Mouse (Mus musculus) frontal cortex, adult 2 months (tissue): ENCODE results near the gene Plekhj1. TPM values are rescaled to one million over a fixed set of nuclear protein-coding genes. Genes with fewer than 3 reads are reported as not detected.
"Not testable (repeated sequence)": the region's sequence is repeated elsewhere in the genome, so short reads cannot be mapped to it uniquely, and the experiment has no call there.

Experiments used
- DNase-seq, 2 experiments: peaks; one replicate each; pipeline ENCODE4 v3.0.0; 2022; ENCODE audit warnings: low spot score in 1 of 2; ENCODE audit errors: extremely low spot score in 1 of 2
- polyA plus RNA-seq: library from polyadenylated mRNA; depleted of rRNA; stranded (reverse); fragments of >200 nt; gene quantifications from 2 replicates; pipeline ENCODE4 v1.2.3, GENCODE M21; 2012; rRNA removed

The Plekhj1 gene
- 65.6 and 65.9 TPM in 2 replicates for polyA plus RNA-seq

DNA sequence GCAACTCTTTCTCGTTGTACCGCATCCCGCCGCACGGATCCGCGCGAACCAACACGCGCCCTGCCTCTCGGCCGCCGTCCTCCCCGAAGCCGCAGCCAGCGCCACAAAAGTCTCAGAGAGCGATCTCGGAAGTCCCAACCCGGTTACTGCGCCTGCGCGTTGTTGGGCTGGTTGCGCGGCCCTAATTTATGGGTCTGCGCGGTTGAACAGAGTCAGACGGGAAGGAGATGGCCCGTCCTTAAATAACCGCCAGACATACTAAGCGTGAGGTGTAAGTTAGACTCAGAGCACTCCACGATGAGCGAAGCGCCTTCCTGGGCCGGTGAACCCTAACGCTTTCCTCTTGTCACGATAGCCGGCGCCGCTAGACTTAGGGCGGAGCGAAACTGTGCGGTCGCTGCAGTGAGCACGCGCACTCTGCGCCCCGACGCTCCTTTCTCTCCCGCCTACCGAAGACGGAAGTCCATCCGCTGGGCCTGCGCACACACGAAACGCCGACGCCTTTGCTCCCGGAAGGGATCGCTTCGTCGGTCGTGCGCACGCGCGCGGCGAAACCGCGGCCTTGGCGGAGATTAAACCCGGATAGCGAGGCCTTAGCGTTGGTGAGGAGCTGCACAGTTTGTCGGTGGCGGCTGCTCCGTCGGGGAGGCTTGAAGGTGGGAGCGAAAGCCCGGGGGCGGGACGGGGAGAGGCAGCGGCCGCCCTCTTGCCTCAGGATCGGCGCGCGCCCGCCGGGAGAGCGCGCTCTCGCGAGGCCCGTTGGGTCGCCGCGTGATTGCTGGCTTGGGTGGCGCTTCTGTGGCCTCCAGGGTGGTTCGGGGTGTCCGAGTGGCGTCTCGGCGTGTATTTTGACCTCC, at the start of gene Plekhj1, which contains the start of gene Sf3a2:
Gene Plekhj1, minus strand, starts transcription at position 477 of the 857 bp plus-strand sequence.
Gene Sf3a2, plus strand, starts transcription at position 49 of the 857 bp plus-strand sequence.
- DNase-seq: peak; percentile 91 to 97

DNA sequence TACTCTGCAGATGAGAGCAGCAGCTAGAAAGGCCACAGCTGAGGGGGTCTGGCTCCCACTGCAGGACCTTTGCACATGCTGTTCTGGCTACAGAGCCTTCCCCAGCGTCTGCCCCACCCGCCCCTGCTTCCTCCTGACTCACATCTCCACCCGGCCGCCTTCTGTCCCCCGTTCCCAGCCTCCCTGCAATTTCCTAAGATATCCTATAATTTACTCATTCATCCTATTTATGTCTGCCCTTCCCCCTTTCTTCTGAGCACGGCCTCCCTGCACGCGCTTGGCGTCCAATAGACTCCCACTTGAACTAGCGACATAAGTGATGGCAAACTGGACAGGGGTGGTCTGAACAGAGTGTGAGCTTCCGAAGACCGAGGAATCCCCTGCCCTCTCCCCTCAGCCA, 47.3 kb upstream of the Plekhj1 start:
- peak; percentile 55 to 78 for DNase-seq

DNA sequence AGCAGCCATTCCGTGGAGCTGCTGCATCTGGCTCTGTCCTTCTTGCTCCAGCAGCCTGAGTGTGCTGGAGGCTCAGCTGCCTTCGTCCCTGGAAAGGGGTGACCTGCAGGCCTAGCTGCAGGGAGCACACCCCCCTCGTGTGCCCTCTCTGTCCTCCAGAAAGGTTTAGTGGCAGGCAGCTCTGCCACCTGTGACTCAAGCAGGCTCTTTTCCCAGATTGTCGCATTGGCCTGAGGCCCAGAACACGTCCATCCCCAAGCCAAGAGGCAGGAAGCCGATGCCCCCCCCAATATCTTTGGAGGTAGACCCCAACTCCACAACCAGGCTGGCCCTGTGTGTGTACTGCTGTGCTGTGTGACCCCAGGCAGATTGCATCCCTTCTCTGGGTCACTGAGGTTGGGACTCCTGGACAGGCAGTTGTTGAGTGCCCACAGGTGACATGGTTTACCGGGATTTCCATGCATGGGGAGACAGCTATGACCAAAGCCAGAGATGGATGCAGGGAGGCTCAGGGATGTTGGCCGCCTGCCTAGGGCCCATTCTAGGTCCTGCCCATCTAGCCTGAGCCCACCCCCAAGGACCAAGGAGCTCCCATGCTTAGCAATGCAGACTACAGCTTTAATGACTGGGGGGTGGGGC, 46.7 kb upstream of the Plekhj1 start:
- DNase-seq: no peak

DNA sequence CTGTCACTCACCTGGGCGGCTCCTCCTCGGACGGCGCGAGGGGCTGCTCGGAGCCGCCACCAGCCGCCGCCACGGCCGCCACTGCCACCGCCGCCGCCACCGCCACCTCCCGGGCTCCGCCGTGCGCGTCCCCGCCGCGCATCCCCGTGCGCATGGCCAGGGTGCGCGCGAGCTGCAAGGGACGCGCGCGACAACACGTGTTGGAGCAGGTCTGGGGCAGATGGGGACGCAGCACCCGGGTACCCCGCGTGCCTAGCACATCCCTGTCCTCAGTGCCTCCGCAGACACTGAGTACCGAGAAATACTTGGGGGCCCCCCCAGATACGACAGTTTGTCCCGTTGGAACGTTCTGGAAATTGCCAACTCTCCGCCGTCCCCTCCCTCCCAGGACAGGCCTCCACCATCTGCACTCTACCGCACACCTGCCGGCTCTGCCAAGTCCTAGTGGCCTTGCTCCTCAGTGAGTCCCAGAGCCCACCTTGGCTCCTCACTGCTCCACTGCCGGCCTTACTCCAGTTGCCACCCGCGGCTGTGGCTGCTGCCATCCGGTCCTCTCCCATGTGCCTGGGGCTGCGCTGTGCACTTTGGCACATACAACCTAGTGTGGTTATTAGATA, 45.6 kb upstream of the Plekhj1 start, which contains the start of gene Lingo3:
Gene Lingo3, minus strand, starts transcription at position 109 of the 617 bp plus-strand sequence.
- peak in 1 of 2 experiments; percentile 59 for DNase-seq

DNA sequence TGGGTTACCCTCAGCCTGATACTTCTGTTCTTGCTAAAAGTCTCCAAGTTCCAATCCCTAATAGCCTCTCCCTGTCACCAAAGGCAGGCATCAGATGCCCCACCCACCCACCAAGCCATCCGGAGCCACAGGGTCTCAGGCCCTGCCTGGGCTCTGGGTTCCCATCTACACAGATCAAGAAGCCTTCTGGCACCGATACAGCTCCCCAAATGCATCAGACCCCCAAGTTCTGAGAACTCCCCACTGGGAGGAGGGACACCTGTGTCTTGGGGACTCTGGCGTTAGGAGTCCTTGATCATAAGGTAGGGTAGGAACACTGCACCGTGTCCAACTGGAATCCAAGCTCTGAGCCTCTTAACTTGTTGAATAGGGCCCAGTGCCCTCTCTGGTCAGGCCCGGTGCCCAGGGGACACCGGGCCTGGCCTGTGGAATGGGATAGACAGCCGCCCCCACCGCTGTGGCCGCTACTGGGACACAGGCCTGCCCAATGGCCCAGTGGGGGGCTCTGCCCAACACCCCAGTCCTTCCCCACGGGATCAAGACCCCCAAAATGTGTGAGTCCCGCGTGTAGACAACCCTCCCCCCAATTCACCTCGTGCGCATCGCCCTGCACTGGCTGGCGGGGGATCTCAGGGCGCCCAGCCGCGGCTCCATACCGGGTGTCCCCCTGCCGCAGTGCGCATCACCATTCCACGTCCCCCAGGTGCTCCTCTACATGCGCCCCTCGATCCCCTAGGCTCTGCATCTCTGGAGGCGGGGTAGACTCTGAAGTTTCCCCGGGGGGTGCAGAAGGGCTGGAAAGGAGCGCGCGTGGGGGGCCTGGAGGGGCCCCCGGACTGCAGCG, 44.9 kb upstream of the Plekhj1 start:
- no peak for DNase-seq

DNA sequence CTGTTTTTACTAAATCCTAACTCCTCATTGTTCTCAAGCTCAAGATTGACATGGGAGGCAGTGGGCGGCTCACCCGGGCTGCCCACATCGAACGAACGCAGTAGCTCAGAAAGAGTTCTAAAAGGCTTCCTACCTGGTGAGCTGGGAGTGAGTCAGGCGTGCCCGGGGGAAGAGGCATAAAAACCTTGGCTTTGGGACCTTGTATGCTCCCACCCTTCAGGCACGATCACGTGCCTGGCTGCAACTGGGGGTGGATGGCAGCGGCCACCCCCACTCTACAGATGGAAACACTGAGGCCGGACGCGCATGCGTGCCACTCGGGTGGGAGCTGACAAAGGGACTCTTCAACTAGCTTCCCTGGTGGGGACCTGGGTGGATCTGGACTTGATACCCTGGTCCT, 43.9 kb upstream of the Plekhj1 start:
- DNase-seq: peak in 1 of 2 experiments; percentile 74

DNA sequence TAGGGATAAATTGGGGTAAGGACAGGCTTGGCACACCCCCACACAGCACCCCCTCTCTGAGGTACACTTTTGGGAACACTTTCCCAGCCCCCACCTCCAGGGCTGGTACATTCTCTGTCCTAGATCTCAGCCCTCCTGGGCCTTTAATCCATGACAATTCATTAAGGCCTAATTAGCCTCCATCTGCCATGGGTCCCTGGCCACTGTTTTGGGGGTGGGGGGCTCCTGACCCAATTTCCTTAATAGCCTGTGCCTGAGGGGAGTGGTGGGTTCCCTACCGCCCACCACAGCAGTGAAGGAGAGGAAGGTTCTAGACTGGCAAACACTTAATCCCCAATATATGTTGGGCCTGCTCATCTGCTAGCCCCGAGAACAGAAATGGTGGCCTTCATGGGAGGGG, 43.3 kb upstream of the Plekhj1 start:
- DNase-seq: no peak

DNA sequence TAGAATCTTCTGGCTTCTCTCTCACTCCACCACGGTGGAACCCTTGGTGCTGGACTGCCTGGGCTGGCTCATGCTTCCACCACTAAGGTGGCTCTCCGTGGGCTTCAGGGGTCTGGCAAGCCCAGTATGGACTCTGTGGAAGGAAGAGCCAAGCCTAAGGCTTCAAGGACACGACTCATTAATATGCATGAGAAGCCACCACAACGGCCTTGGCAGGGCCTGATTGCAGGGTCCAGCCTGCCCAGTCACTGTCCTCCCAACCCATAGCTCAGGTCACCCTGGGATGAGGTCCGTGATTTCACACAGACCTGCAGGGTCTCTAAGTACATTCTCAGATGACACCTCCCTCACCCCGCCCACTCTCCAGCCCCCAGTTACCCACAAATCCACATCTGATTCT, 41.4 kb upstream of the Plekhj1 start:
- DNase-seq: no peak

DNA sequence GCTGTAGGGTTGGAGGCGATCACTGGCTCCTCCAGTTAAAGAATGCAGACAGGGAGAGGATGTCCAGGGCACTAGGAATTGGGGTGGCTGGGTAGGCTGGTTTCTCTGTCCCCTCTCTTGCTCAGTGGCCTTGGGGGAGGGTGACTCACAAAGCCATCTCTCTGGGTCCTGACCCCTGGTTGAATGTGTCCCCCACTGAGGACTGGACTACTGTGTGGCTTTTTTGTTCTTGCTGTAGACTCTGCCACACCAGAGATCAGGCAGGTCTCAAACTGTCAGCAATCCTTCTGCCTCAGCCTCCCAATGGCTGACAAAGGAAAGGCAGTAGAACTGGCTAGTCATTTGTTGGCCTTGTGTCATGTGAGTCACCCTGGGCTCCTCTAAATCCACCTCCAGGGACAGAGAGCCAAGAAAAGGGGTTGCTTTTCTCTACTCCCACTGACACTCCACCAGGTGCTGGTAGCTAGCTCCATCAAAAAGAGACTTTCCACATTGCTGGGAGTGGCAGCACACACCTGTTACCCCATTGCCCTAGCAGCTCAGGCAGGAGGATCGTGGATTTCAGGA, 40.0 kb upstream of the Plekhj1 start:
- no peak for DNase-seq

DNA sequence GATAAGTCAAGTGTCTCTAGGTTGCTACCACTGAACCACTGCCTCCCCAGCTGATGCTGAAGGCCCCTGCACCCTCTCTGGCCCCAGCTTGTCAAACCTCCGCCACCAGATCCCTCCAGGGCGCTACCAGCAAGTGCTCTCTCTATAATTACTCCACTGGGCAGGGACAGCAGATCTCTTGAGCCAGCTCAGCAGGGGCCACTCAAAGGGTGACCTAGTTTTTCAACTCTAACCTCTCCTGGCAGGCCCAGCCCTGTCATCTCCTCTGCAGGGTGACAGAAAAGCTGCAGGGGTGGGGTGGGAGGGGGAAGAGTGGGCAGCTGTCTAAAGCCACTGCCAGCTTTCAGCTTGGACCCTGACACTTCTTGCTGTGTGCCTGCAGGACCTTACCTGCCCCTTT, 39.4 kb upstream of the Plekhj1 start:
- DNase-seq: no peak

DNA sequence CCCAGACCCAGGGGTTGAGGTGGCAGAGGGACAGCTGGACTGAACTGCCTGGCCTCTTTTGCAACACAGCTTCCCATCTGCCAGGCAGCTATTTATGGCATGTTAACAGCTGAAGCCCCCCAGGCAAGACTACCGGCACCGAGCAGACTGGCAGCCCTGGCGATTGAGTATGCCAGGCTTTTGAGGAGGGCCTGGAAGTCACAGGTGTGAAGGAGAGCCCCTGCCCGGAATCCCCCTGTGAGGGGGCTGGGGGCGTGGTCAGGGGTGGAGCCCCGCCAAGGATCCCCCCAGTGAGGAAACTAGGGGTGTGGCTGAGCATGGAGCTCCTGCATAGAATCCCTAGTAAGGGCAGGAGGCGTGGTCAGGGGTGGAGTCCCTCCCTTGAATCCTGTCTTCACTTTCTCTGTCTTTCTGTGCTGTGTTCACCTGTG, 38.5 kb upstream of the Plekhj1 start:
- DNase-seq: no peak

DNA sequence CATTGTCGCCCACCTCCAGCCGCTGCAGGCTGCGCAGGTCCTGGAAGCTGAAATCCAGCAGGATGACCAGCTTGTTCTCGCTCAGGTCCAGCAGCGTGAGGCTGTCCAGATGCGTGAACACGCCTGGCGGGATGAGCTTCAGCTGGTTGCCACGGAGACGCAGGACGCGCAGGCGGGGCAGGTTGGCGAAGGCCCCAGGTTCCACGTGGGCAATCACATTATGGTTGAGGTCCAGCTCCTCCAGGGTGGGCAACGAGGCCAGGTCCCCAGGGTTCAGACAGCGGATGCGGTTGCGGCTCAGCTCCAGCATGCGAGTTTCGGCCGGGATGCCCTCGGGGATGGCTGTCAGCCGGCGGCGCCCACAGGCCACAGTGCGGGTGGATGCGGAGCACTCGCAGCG, 37.2 kb upstream of the Plekhj1 start:
- DNase-seq: no peak

DNA sequence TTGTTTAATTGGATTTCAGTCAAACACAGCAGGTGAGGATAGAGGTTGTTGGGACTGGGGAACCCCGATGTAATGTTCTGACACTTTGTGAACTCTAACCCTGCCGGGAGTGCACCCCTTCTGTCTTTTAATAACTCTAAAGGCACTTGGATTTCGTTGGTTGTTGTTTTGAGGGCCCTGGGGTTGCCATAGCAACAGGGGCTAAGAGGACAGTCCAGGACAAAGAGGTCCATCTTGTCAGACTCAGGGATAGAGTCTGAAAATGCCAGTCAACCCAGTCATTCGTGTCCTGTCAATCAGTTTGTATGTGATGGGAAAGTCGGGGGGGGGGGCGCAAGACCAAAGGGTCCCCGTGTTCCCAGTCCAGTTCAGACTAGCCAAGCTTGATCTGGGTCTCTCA, 34.4 kb upstream of the Plekhj1 start:
- DNase-seq: no peak

DNA sequence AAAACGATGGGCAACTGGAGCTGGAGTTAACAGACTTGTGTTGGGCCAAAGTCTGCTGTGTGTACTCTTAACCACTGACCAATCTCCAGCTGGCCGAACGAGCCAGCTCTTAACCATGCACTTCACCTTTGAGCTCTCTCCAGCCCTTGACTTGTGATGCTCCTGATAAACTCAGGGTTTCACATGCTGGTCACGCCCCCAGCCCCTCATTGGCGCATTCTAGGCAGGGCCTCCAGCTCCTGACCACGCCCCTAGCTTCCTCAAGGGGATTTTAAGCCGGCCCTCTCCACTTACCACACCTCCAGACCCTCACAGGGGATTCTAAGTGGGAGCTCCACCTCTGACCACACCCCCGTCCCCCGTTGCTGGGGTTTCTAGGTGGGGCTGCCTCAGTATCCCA, 32.7 kb upstream of the Plekhj1 start:
- DNase-seq: no peak

DNA sequence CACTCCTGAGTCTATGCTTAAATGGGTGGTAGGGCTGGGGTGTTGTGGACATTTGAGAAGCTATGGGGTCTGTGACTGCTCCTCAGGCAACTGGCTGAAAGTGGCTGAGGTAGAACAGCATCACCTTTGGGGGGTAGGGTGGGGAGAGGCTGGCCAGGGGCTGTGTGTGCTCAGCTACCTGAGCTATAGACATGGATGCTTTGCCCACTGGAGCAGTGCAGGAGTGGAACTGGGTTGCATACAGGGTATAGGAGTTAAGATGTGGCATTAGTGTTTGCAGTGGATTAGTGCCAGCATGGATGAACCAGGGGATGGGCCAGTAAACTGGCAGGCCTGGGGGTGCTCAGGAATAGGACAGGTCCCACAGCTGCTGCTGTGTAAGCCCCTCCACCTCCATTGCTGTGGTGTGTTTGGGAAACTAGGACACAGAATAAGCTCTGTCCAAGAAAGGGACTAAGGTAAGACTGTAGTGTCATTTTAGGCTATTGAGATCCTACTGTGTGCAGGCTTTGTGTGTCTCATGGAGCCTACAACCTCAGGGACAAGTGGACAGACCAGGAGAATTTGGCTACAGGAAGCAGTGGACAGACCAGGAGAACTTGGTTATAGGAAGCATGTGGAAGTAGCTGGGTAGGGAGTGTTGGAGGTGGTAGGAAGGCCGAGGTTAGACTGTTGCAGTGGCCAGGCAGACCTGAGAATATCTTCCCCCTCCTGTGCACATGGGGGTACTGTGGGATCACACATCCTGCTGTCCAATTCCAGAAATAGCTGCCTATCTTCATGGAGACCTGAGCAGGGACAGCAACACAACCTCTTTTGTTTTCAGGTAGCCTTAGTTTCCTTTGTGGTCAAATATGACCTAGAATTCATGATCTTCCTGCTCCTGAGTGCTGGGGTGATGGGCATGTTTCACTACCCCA, 31.2 kb upstream of the Plekhj1 start:
- no peak for DNase-seq

DNA sequence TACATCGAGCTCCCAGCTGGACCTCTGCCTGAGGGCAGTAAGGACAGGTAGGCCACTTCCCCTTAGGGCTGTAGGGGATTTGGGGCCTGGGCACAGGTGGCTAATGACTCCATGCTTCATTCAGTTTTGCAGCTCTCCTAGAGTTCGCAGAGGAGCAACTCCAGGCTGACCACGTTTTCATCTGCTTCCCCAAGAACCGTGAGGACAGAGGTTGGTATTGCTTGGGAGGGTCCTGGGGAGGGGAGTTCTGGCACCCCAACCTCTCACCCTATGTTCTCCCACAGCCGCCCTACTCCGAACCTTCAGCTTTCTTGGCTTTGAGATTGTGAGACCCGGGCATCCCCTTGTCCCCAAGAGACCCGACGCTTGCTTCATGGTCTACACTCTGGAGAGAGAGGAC, 30.2 kb upstream of the Plekhj1 start:
- not testable (repeated sequence) for DNase-seq

DNA sequence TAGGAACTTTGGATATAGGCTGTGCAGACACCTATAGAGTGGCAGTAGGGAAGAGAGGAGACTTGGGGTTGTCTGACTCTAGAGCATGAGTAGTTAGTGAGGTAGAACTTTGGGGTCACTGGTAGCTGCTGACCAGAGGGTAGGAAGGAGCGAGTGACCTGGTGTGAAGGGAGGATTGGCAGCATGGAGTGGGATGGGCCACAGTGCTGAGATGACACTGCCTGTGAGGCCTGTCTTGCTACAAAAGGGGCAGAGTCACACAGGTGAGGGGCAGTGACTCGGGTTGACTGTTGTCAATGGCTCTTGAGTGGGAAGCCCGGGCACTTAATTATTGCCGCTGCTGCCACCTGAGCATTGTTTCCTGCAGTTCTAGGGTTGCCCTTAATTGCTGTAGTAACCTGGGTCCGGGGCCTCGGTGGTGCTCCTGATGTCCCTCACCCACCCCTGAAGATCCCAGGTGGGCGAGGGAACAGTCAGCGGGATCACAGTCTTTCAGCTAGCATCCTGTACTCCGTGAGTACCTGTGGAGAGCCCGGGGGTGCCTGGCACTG, 29.5 kb upstream of the Plekhj1 start:
- DNase-seq: no peak

DNA sequence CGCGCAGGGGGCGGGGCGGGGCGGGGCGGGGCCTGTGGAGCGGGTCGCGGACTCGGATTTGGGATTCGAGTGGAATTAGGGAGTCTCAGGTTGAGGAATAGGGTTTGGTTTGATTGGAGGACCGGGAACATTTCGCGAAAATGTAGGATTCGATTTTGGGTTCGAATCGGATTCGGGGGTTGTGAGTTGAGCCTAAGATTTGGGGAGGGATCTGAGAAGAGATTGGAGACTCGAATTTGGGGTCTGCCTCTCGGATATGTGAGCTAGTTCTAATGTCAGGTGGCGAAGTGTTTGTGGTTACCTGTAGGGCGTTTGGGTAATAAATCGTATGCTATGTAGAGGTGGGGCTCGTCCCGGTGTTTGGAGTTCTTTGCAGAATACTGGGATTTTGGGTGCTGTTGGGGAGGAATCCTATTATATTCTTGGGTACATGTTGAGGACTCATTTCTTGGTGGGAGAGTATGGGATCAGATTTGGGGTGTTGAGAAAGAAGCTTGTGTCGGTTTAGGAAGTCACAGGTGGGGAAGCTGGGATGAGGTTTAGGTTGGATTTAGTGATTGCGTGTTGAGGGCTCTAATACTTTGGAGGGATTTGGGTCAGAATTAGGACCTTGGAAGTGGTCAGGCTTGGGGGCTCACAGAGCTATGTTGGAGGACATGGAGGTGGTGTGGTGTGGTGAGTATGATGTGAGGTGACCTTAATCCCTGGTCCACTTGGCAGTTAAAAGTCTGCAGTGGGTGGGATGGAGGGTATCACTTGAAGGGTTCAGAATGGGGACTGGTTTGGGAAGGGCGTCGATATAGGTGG, 28.8 kb upstream of the Plekhj1 start:
- no peak for DNase-seq
